Mouse (Mus musculus) liver, adult 2 months (tissue): Measurements from ENCODE around the gene Zfp808. TPM values are rescaled to one million over a fixed set of nuclear protein-coding genes. Genes with fewer than 3 reads are reported as not detected.
"Not testable (repeated sequence)": the region's sequence is repeated elsewhere in the genome, so short reads cannot be mapped to it uniquely, and the experiment has no call there.

ENCODE experiments used
- DNase-seq: peaks from one replicate; pipeline ENCODE4 v3.0.0-alpha.2; 2011; ENCODE audit warnings: low read depth, low spot score; ENCODE audit errors: extremely low read depth
- H3K27ac ChIP-seq: fragments of 200-500 bp; replicated peaks from 2 replicates; pipeline ENCODE4 v1.5.1; 2012; ENCODE audit warnings: low read depth, mild to moderate bottlenecking, control low read depth, inconsistent platforms, low read length; ENCODE audit not compliant: insufficient read depth
- H3K27me3 ChIP-seq: fragments of 200-500 bp; 2 replicates; pipeline ENCODE4 v1.6.1; 2012; ENCODE audit warnings: mild to moderate bottlenecking, moderate library complexity, low read length, inconsistent platforms; ENCODE audit not compliant: control insufficient read depth, insufficient read depth
- H3K36me3 ChIP-seq: fragments of 200-500 bp; 2 replicates; pipeline ENCODE4 v1.6.1; 2012; ENCODE audit warnings: low read length, inconsistent platforms; ENCODE audit not compliant: control insufficient read depth, insufficient read depth
- H3K4me1 ChIP-seq: fragments of 200-500 bp; 2 replicates; pipeline ENCODE4 v1.6.1; 2011; ENCODE audit warnings: low read length; ENCODE audit not compliant: control insufficient read depth, insufficient read depth
- H3K4me3 ChIP-seq: fragments of 200-500 bp; 2 replicates; pipeline ENCODE4 v1.5.1; 2011; ENCODE audit warnings: low read depth, mild to moderate bottlenecking, control low read depth, low read length, moderate library complexity; ENCODE audit not compliant: insufficient read depth
- H3K79me2 ChIP-seq: fragments of 200-500 bp; 2 replicates; pipeline ENCODE4 v1.6.1; 2012; ENCODE audit warnings: inconsistent platforms, mild to moderate bottlenecking, low read length, moderate library complexity; ENCODE audit not compliant: control insufficient read depth, insufficient read depth
- H3K9ac ChIP-seq: fragments of 200-500 bp; 2 replicates; pipeline ENCODE4 v1.6.1; 2012; ENCODE audit warnings: low read depth, mild to moderate bottlenecking, control low read depth, inconsistent platforms, low read length
- CTCF ChIP-seq: fragments of 200-500 bp; IDR thresholded peaks from 2 replicates; pipeline ENCODE4 v1.5.1; 2011; ENCODE audit warnings: low read depth, low read length, control low read depth
- POLR2A ChIP-seq: fragments of 200-500 bp; IDR thresholded peaks from 2 replicates; pipeline ENCODE4 v1.6.1; 2011; ENCODE audit warnings: low read length, control low read depth; ENCODE audit not compliant: insufficient read depth; ENCODE audit errors: extremely low read depth
- WGBS: fragments of 180-500 bp; shearing (Covaris S2); methylation state at CpG from one replicate; pipeline ENCODE4 v1.1.7; 2018; 5-methylcytosine and 5-hydroxymethylcytosine counted together
- polyA plus RNA-seq: library from polyadenylated mRNA; depleted of rRNA; stranded (reverse); fragments of >200 nt; gene quantifications from 2 replicates; pipeline ENCODE4 v1.2.3, GENCODE M21; 2012
- total RNA-seq: library from RNA; depleted of rRNA; stranded (reverse); fragments of >200 nt; gene quantifications from 2 replicates; pipeline ENCODE4 v1.2.3, GENCODE M21; 2014

The Zfp808 gene
- total and polyA plus RNA-seq, 2 experiments = 0.04 to 0.83 TPM

DNA sequence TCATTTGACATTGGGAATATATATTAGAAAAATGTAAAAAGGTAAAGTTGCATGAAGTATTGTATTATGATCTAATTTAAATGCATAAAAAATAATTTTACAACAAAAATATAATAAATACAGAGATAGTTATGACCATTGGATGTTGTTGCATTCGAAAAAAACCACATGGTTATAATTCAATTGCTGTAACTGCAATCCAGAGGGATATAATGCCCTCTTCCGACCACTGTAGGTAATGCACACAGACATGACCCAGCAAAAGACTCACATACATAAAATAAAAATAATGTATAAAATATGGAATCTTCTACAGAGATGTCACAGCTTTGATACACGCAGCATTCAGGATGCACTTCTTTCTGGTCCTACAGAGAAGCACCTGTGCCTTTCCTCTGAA lies 115.6 kb downstream of the Zfp808 start:
- Histone ChIP-seq H3K4me1 (no peaks in the 10 kb centered on the region), H3K27ac (no peak overlapping the region), H3K4me3 (no peak overlapping the region), H3K36me3 (no peaks in the 10 kb centered on the region), H3K27me3 (no peaks in the 10 kb centered on the region), H3K9ac (no peak overlapping the region), H3K79me2 (no peaks in the 10 kb centered on the region)
- TF ChIP-seq CTCF = no peak
- no peak for TF ChIP-seq POLR2A
- DNase-seq = no peak
- 37% methylated on average over 3 of the region's 3 CpGs for WGBS

DNA sequence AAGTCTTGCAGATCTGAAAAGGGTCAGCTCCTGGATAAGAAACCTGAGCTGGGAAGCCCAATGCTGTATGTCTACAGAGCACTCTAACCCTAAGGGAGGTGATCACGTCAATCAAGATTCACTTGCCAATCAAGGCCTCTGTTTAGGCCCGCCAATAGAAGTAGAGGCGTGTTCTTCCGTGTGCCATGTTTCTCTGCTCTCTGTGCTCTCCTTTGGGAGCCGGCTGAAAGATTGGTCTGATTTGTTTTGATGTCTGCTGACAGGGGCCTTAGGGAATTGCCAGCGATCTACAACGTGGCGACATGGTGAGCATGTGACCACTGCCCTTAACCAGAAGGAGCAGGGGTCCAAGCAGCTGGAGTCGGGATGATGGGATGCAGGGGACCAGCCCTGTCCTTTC lies 125.5 kb downstream of the Zfp808 start:
- not testable (repeated sequence) for H3K4me1 ChIP-seq, H3K4me3 ChIP-seq, H3K27me3 ChIP-seq, H3K36me3 ChIP-seq, H3K9ac ChIP-seq, H3K27ac ChIP-seq, DNase-seq, H3K79me2 ChIP-seq
- 71% methylated on average over 9 of the region's 9 CpGs for WGBS

DNA sequence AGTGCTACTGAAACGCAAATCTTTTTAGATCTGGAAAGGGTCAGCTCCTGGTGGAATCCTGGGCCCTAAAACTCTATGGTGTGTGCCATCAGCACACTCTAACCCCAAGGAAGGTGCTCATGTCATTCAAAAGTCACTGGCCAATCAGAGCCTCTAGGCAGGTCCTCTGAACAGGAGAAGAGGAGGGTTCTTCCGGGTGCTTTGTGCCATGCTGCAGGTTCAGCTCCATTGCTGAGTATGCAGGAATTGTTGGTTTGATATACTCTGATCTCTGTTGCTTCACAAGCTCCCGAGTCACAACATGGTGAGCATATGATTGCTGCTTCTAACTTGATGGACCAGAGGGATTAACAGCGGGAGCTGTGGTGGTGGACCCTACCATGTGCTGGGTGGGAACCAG lies 133.7 kb downstream of the Zfp808 start:
- 79% methylated on average over 4 of the region's 4 CpGs for WGBS
- Histone ChIP-seq H3K36me3 (no peaks in the 10 kb centered on the region), H3K9ac (no peak overlapping the region), H3K4me3 (no peak overlapping the region), H3K27me3 (no peaks in the 10 kb centered on the region), H3K27ac (no peak overlapping the region), H3K4me1 (no peaks in the 10 kb centered on the region), H3K79me2 (no peaks in the 10 kb centered on the region)
- TF ChIP-seq CTCF = no peak
- no peak for TF ChIP-seq POLR2A
- no peak for DNase-seq
